Mouse (Mus musculus) liver, embryonic 12.5 days (tissue): ENCODE measurements around the gene Tbc1d14. TPM values are rescaled to one million over a fixed set of nuclear protein-coding genes. Genes with fewer than 3 reads are reported as not detected.

Experiments
- ATAC-seq: fragments of 200-750 bp; cut with Nextera tagmentation; 2 replicates; pipeline ENCODE4 v1.8.0; 2017; ENCODE audit warnings: moderate number of reproducible peaks, mild to moderate bottlenecking, moderate library complexity
- H3K27ac ChIP-seq: fragments of 300-500 bp; sonication (generic); 2 replicates; pipeline ENCODE4 v1.5.1; 2016; ENCODE audit warnings: mild to moderate bottlenecking
- H3K27me3 ChIP-seq: fragments of 300-500 bp; sonication (generic); replicated peaks from 2 replicates; pipeline ENCODE4 v1.6.1; 2016; ENCODE audit warnings: mild to moderate bottlenecking, moderate library complexity
- H3K36me3 ChIP-seq: fragments of 300-500 bp; sonication (generic); 2 replicates; pipeline ENCODE4 v1.6.1; 2016; ENCODE audit warnings: mild to moderate bottlenecking, moderate library complexity
- H3K4me1 ChIP-seq: fragments of 300-500 bp; sonication (generic); 2 replicates; pipeline ENCODE4 v1.6.1; 2016
- H3K4me2 ChIP-seq: fragments of 300-500 bp; sonication (generic); 2 replicates; pipeline ENCODE4 v1.6.1; 2016; ENCODE audit warnings: mild to moderate bottlenecking, moderate library complexity
- H3K4me3 ChIP-seq: fragments of 300-500 bp; sonication (generic); 2 replicates; pipeline ENCODE4 v1.5.1; 2016; ENCODE audit warnings: mild to moderate bottlenecking, moderate library complexity
- H3K9ac ChIP-seq: fragments of 300-500 bp; sonication (generic); 2 replicates; pipeline ENCODE4 v1.6.1; 2016; ENCODE audit warnings: mild to moderate bottlenecking, moderate library complexity
- H3K9me3 ChIP-seq: fragments of 300-500 bp; sonication (generic); replicated peaks from 2 replicates; pipeline ENCODE4 v1.6.1; 2016; ENCODE audit warnings: mild to moderate bottlenecking, moderate library complexity
- WGBS: fragments of 180-500 bp; shearing (Covaris S2); methylation state at CpG from one replicate; pipeline ENCODE4 v1.1.7; 2016; ENCODE audit not compliant: insufficient replicate concordance; 5-methylcytosine and 5-hydroxymethylcytosine counted together
- polyA plus RNA-seq: library from polyadenylated mRNA; unstranded; fragments of >200 nt; fragmentation: Nextera tagmentation; extraction: Ambion mirVana; gene quantifications from 2 replicates; pipeline ENCODE4 v1.2.1, GENCODE M21; 2016

Gene Tbc1d14
- polyA plus RNA-seq, 1 experiment from 2014 or later: 15.4 TPM

DNA sequence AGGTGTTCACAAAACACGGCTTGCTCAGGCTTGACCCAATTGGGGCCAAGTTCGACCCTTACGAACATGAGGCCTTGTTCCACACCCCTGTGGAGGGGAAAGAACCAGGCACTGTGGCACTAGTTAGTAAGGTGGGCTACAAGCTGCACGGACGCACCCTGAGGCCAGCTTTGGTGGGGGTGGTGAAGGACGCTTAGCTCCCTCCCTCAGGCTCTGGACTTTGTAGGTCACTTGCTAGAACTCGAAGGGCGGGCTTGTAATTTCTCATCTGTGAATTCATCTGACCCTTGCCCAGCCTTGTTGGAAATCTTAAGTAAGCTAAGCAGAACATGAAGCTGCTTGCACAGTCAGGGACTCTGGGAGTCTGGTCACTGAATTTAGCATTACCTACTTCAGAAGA lies 121.9 kb downstream of the Tbc1d14 start:
- Histone ChIP-seq H3K36me3 (peaks cover 93% of the 10 kb centered on the region), H3K27me3 (no peaks in the 10 kb centered on the region), H3K4me1 (peaks cover 17% of the 10 kb centered on the region), H3K4me3 (no peak overlapping the region), H3K9ac (no peak overlapping the region), H3K4me2 (no peak overlapping the region), H3K27ac (no peak overlapping the region), H3K9me3 (no peaks in the 10 kb centered on the region)
- WGBS: 86% methylated on average over 8 of the region's 8 CpGs
- no peak for ATAC-seq

DNA sequence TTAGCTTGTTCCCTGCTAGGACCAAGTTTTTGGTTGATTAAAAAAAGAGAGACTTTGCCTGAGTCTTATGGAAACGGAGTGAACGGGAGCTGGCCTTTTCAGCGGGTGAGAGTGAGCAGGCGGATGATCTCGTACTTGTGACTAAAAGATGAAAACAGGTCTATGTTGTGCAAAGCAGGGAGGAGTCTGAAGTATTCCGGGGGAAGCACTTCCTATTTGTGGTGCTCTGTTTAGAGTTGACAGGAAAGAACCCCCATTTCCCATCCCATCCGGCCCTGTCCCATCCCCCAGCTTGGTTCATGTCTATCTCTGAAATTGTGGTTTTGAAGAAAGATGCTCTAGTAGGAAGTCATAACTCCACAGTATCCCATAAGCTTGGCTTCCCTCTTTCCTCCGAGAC lies 127.2 kb downstream of the Tbc1d14 start:
- peak overlapping the region; percentile 88 for H3K9ac ChIP-seq
- H3K4me3 ChIP-seq: peak overlapping the region; percentile 97
- peaks cover 43% of the 10 kb centered on the region for H3K36me3 ChIP-seq
- H3K27me3 ChIP-seq: no peaks in the 10 kb centered on the region
- peak overlapping the region; percentile 96 for H3K4me2 ChIP-seq
- no peak for ATAC-seq
- no peaks in the 10 kb centered on the region for H3K9me3 ChIP-seq
- peaks cover 42% of the 10 kb centered on the region for H3K4me1 ChIP-seq
- peak overlapping the region; percentile 76; the same call in 1 of the 2 replicates for H3K27ac ChIP-seq
- 4% methylated on average over 8 of the region's 8 CpGs for WGBS

DNA sequence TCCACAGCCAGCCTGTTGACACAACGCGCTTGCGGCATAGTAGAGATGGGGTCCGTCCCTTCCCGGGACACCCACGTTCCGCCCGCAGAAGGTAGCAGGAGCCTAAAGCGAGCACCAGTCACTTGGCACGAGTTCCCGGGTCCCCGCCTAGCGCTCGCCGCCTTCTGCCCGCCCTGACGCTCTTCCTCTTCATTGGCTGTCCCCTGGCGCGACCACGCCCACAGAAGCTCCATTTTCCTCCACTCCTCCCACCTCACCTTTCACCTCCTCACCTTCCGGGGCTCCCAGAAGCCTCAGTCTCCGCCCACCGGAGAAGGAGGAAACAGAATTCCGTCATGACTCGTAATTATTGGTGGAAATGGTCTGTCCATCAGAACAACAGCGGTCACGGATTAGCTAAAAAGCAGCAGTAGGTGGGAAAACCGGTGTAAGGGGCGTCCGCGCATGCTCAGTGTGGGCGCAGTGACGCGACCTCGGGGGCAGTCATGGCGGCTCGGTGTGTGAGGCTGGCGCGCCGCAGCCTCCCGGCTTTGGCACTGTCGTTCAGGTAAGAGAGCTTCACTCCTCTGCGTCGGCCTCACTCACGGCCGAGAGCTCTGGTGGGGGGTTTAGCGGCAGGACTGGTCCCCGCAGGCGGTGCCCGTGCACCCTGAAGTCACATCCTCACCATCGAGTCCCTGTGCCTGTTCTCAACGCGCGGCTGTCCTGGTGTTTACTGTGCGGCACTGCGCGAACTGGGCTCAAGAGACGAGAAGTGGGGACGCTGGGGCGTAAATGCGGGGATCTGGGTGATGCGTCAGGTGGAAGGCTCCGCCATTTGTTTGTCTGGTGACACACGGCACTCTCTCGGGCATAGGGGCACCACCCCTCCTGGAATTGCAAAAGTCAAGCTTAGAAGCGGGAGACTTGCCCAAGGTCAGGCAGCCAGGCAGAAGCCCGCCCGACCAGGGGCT lies 128.1 kb downstream of the Tbc1d14 start, which contains the start of gene Grpel1:
TSS of gene Grpel1 (plus strand) at position 290 of the 953 bp plus-strand sequence.
- H3K9me3 ChIP-seq: no peaks in the 10 kb centered on the region
- under 1% methylated on average over 68 of the region's 68 CpGs for WGBS
- H3K9ac ChIP-seq: peak within 1 kb of the TSS; percentile 88
- peak within 1 kb of the TSS; percentile 76 for H3K27ac ChIP-seq
- H3K4me1 ChIP-seq: peaks cover 42% of the 10 kb centered on the region
- no peaks in the 10 kb centered on the region for H3K27me3 ChIP-seq
- peak within 1 kb of the TSS; percentile 97 for H3K4me3 ChIP-seq
- H3K36me3 ChIP-seq: peaks cover 34% of the 10 kb centered on the region
- H3K4me2 ChIP-seq: peak within 1 kb of the TSS; percentile 96
- peak; percentile 96 for ATAC-seq

DNA sequence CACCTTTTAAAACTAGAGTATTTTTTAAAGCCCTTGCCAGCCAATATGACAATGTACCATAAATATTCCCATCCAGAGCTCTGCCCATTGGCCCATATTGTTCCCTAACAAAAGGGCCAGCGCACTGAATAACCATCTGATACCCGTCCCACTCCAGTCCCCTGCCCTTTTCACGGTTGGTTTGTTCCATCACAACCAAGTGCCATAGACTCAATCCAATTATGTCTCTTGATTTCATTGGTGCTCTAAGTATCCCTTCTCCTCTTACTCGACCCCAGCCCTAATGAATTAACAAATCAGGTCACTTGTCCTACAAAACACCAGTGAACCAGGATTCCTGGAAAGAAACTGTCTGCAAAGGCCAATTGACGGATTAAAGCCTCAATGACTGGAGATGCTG lies 129.7 kb downstream of the Tbc1d14 start:
- Histone ChIP-seq H3K9me3 (no peaks in the 10 kb centered on the region), H3K27ac (no peak overlapping the region), H3K9ac (no peak overlapping the region), H3K4me3 (no peak overlapping the region), H3K4me1 (peaks cover 42% of the 10 kb centered on the region), H3K36me3 (peaks cover 18% of the 10 kb centered on the region), H3K27me3 (no peaks in the 10 kb centered on the region), H3K4me2 (0 out of 2 replicates have a peak overlapping the region, but pooled peaks have one; percentile 96)
- no peak for ATAC-seq
- 69% methylated on average over 5 of the region's 5 CpGs for WGBS

DNA sequence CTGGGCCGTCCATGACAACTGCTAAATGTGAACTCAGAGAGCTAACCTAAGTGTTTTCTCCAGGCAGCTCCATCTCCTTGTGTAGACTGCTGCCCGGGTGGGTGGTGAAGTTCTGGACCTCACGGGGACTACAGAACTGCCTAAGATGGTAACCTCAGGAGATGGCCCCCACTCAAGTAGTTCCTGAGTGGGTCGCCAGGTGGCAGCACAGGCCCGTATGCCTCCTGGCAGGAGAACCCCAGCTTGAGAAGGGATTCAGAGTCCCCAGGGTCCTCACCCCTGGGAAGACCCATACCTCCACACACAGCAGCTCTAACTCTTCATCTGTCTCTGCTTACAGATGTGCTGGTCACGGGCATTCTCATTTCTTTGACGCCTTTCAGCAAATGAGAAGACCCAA lies 130.3 kb downstream of the Tbc1d14 start:
- Histone ChIP-seq H3K4me2 (no peak overlapping the region), H3K4me1 (peaks cover 38% of the 10 kb centered on the region), H3K36me3 (peaks cover 13% of the 10 kb centered on the region; the same call in 1 of the 2 replicates), H3K27me3 (0 out of 2 replicates have a peak, but pooled peaks cover under 1% of the 10 kb centered on the region), H3K27ac (no peak overlapping the region), H3K4me3 (no peak overlapping the region), H3K9ac (no peak overlapping the region), H3K9me3 (no peaks in the 10 kb centered on the region)
- WGBS: 13% methylated on average over 7 of the region's 7 CpGs
- ATAC-seq: no peak

DNA sequence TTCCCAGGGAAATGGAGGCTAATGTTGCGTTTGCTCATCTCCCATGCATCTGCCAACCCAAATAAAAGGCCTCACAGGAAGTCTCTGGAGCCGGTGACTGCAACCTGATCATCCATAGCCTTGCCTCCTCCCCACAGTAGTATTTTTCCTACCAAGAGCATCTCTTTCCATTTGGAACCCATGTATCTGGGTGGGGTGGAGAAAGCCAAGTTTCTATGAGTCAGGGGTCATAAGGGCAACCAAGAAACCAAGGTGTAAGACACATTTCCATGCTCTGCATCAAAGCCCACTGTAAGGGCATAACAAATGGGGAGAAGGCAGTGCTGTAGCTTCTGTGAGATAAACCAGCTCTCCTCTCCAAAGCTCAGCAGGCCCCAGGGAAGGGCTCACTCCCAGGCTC lies 131.8 kb downstream of the Tbc1d14 start:
- Histone ChIP-seq H3K27me3 (peaks cover 16% of the 10 kb centered on the region), H3K9ac (no peak overlapping the region), H3K36me3 (no peaks in the 10 kb centered on the region), H3K4me2 (no peak overlapping the region), H3K4me3 (no peak overlapping the region), H3K27ac (no peak overlapping the region), H3K9me3 (no peaks in the 10 kb centered on the region), H3K4me1 (peaks cover 26% of the 10 kb centered on the region)
- 55% methylated on average over 2 of the region's 2 CpGs for WGBS
- no peak for ATAC-seq

DNA sequence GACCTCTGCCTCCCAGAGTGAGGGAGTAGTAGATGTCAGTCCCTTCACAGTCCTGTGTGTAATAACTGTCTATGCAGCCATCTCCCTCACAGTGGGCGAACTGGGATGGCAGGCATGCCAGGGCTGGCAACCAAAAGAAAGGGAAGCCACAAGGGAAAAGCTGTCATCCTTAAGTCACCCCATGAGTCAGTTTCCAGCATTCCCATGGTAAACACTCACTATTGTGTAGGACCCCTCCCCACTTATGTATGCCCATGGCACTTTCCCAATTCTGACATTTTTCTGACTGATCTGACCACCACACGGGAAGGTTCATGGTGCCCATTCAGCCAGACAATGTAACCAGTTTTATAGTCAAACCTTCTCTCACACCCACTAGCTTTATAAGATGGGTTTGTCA lies 132.4 kb downstream of the Tbc1d14 start:
- Histone ChIP-seq H3K4me2 (no peak overlapping the region), H3K9ac (no peak overlapping the region), H3K27ac (no peak overlapping the region), H3K27me3 (peaks cover 20% of the 10 kb centered on the region), H3K36me3 (no peaks in the 10 kb centered on the region), H3K4me1 (peaks cover 21% of the 10 kb centered on the region), H3K4me3 (no peak overlapping the region), H3K9me3 (no peaks in the 10 kb centered on the region)
- ATAC-seq: no peak
- 63% methylated on average over 2 of the region's 2 CpGs for WGBS

DNA sequence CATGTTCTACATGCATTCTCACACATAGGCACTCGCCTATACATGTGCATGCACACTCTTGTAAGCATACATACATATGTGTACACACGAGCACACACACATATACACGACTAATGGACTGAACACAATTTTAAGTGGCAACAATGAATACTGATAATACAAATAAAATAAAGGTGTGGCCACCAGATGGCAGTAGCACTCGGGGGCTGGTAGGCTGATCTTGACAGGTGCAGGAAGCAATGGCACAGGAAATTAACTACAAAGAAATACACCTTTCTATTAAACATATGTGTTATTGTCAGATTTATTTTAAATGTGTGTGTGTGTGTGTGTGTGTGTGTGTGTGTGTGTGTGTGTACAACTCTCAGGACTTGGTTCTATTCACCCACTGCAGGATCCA lies 134.2 kb downstream of the Tbc1d14 start:
- H3K4me3 ChIP-seq: no peak overlapping the region
- no peak for ATAC-seq
- no peak overlapping the region for H3K9ac ChIP-seq
- H3K27me3 ChIP-seq: peaks cover 29% of the 10 kb centered on the region
- no peak overlapping the region for H3K27ac ChIP-seq
- no peaks in the 10 kb centered on the region for H3K9me3 ChIP-seq
- WGBS: 9% methylated on average over 4 of the region's 4 CpGs
- H3K4me1 ChIP-seq: peaks cover 12% of the 10 kb centered on the region
- no peaks in the 10 kb centered on the region for H3K36me3 ChIP-seq
- H3K4me2 ChIP-seq: no peak overlapping the region

DNA sequence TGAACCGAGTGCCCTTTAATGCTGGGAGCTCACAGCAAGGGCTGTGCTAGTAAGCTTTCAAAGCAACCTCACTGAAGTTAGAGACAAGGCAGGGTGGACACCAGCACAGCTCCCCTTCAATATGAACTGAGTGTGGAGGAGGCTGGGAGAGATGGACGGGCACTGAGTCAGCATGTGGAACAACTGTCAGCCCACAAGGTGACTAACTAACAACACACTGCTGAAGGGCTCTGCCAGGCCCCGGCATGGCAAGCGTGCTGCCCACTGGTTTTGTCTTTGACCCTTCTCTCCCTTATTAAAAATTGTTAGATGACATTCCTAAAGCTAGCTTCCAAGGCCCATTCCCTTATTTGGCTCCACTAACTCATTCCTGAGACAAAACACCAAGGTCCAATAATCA lies 135.4 kb downstream of the Tbc1d14 start:
- Histone ChIP-seq H3K27me3 (peaks cover 30% of the 10 kb centered on the region), H3K36me3 (no peaks in the 10 kb centered on the region), H3K9me3 (no peaks in the 10 kb centered on the region), H3K27ac (no peak overlapping the region), H3K9ac (no peak overlapping the region), H3K4me2 (no peak overlapping the region), H3K4me1 (peaks cover 7% of the 10 kb centered on the region), H3K4me3 (no peak overlapping the region)
- no peak for ATAC-seq
- 62% methylated on average over 4 of the region's 4 CpGs for WGBS

DNA sequence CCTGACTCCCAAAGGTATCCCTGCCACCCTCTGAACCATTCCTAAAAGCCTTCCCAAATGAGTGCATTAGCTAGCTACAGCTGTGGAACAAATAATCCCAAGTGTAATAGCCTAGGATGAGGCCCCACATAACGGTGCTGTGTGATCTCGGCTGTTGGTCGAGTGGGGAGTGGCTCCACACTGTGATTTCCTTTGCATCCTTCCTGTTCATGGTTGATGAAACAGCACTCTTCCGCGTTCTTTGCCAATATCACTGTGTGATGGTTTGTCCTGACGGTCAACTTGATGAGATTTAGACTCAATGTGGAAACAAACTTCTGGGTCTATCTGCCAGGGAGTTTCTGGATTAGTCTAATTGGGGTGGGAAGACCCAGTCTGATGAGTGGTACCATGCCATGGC lies 140.3 kb downstream of the Tbc1d14 start:
- H3K9ac ChIP-seq: no peak overlapping the region
- H3K9me3 ChIP-seq: no peaks in the 10 kb centered on the region
- H3K4me2 ChIP-seq: no peak overlapping the region
- H3K4me1 ChIP-seq: peaks cover 10% of the 10 kb centered on the region; the same call in 1 of the 2 replicates
- H3K27me3 ChIP-seq: peaks cover 39% of the 10 kb centered on the region
- WGBS: 47% methylated on average over 6 of the region's 6 CpGs
- H3K4me3 ChIP-seq: no peak overlapping the region
- H3K27ac ChIP-seq: no peak overlapping the region
- H3K36me3 ChIP-seq: no peaks in the 10 kb centered on the region
- no peak for ATAC-seq

DNA sequence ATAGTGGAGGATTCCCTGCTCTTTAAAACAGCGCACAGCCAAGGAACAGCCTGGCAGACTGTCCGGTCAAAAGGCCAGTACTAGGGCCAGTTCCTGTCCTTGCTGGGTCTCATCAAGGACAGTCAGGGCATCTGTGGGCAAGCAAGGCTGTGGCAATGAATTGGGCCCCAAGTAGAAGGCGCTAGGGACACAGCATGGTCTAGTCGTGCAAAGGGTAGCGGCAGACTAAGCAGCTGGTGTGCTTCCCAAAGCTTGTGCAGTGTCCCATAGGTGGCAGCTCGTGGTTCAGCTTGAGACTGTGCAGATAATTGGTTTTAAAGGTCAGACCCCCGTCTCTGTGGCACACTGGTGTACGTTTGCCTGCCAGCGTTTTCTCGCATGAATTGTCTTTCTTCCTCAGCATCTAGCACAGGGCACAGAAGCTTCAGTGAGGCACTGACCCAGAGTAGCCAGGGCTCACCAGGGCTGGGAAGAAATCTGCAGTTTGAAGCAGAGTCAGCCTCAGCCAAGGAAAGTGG lies 141.1 kb downstream of the Tbc1d14 start:
- no peak overlapping the region for H3K9ac ChIP-seq
- peaks cover 10% of the 10 kb centered on the region; the same call in 1 of the 2 replicates for H3K4me1 ChIP-seq
- 67% methylated on average over 10 of the region's 10 CpGs for WGBS
- peaks cover 32% of the 10 kb centered on the region for H3K27me3 ChIP-seq
- H3K27ac ChIP-seq: no peak overlapping the region
- no peak for ATAC-seq
- H3K4me3 ChIP-seq: no peak overlapping the region
- H3K36me3 ChIP-seq: no peaks in the 10 kb centered on the region
- no peak overlapping the region for H3K4me2 ChIP-seq
- H3K9me3 ChIP-seq: no peaks in the 10 kb centered on the region

DNA sequence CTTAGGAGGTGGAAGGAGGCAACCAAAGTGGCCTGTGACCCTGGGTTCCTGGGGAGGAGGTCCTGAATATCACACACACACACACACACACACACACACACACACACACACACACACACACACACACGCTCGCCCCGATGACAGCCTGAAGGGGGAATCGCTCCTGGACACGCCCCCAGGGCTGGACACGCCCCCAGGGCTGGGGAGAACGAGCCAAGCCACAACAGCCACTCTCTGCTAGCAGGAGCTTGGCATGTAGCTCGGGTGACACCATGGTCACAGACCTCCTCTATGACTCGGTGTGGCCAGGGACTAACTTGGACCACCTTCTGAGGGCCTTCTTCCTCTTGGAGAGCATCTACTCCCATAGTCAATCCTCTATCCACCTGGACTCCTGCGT lies 142.0 kb downstream of the Tbc1d14 start:
- peaks cover 32% of the 10 kb centered on the region for H3K27me3 ChIP-seq
- H3K27ac ChIP-seq: no peak overlapping the region
- no peak for ATAC-seq
- WGBS: 19% methylated on average over 7 of the region's 10 CpGs
- H3K36me3 ChIP-seq: no peaks in the 10 kb centered on the region
- H3K4me3 ChIP-seq: no peak overlapping the region
- peaks cover 10% of the 10 kb centered on the region; the same call in 1 of the 2 replicates for H3K4me1 ChIP-seq
- H3K4me2 ChIP-seq: no peak overlapping the region
- no peak overlapping the region for H3K9ac ChIP-seq
- no peaks in the 10 kb centered on the region for H3K9me3 ChIP-seq
